ENCODE assay signal across 9 mouse cellular contexts in genomic region chr5:115161064-115161939, GRCm38 (mm10). TPM values are rescaled to one million over a fixed set of nuclear protein-coding genes. Genes with fewer than 3 reads are reported as not detected.
DNase-seq lines count a peak whose midpoint lies in the region; ATAC-seq lines count a peak whose summit lies in the region.
"Had no signal": no experiment of that assay in that cellular context is flagged by ENCODE, and none has a peak within 500 bp of the region (broad histone marks: within the 10 kb centered on the region; RNA-seq: fewer than 3 reads in every experiment).

No protein-coding gene starts in this region.

- peaks cover 46% of the 10 kb centered on the region for H3K4me1 ChIP-seq in hindbrain, embryonic 10.5 days (replicated peaks)
- H3K4me1 ChIP-seq in hindbrain, embryonic 11.5 days (replicated peaks; ENCODE audit: control insufficient read depth, insufficient read depth, low read length) = peaks cover 6% of the 10 kb centered on the region; the same call in 1 of the 2 replicates
- H3K4me1 ChIP-seq in midbrain, embryonic 14.5 days (ENCODE audit: control insufficient read depth, insufficient read depth, low read length) = peaks cover 11% of the 10 kb centered on the region

- H3K9me3 ChIP-seq in hindbrain, embryonic 10.5 days = no peaks in the 10 kb centered on the region
- H3K9me3 ChIP-seq in hindbrain, embryonic 11.5 days (ENCODE audit: control insufficient read depth, low read length) = no peaks in the 10 kb centered on the region
- no peaks in the 10 kb centered on the region for H3K9me3 ChIP-seq in midbrain, embryonic 14.5 days (ENCODE audit: control insufficient read depth, low read length)

- H3K4me2 ChIP-seq in hindbrain, embryonic 11.5 days (replicated peaks; ENCODE audit: low read depth, low read length) = no peak overlapping the region
- no peak overlapping the region for H3K4me2 ChIP-seq in midbrain, embryonic 14.5 days (ENCODE audit: low read length)

- 0 out of 2 replicates have a peak overlapping the region, but pooled peaks have one; percentile 3 for H3K4me3 ChIP-seq in hindbrain, embryonic 10.5 days
- H3K4me3 ChIP-seq in hindbrain, embryonic 11.5 days (ENCODE audit: low read depth, low read length) = no peak overlapping the region
- no peak overlapping the region for H3K4me3 ChIP-seq in midbrain, embryonic 14.5 days (replicated peaks; ENCODE audit: low read depth, low read length)

- H3K27ac ChIP-seq in hindbrain, embryonic 10.5 days = no peak overlapping the region
- no peak overlapping the region for H3K27ac ChIP-seq in hindbrain, embryonic 11.5 days (ENCODE audit: low read depth, low read length)
- no peak overlapping the region for H3K27ac ChIP-seq in midbrain, embryonic 14.5 days (replicated peaks; ENCODE audit: low read depth, low read length)

- WGBS in hindbrain, embryonic 10.5 days = 55% methylated on average over 13 of the region's 13 CpGs
- 52% methylated on average over 13 of the region's 13 CpGs for WGBS in hindbrain, embryonic 11.5 days
- 68% methylated on average over 13 of the region's 13 CpGs for WGBS in midbrain, embryonic 14.5 days

- no peak for DNase-seq in hindbrain, embryonic 10.5 days (ENCODE audit: low spot score)
- DNase-seq in hindbrain, embryonic 11.5 days (ENCODE audit: low spot score) = no peak
- DNase-seq in CD4-positive helper T cell, adult 2 months (ENCODE audit: low read depth, low spot score) = peak; percentile 51
- DNase-seq in adrenal gland, postnatal 10 days = peak; percentile 63
- peak; percentile 57 for DNase-seq in kidney, postnatal 10 days
- no peak for DNase-seq in ovary, postnatal 14 days (ENCODE audit: low spot score)
- DNase-seq in midbrain, embryonic 14.5 days = no peak
- DNase-seq: cerebellum, postnatal 25 days had no signal

- H3K27me3 ChIP-seq in hindbrain, embryonic 10.5 days (ENCODE audit: insufficient read depth, poor library complexity, severe bottlenecking) = no peaks in the 10 kb centered on the region
- no peaks in the 10 kb centered on the region for H3K27me3 ChIP-seq in hindbrain, embryonic 11.5 days (ENCODE audit: control insufficient read depth, insufficient read depth, low read length)
- H3K27me3 ChIP-seq in midbrain, embryonic 14.5 days (ENCODE audit: control insufficient read depth, insufficient read depth, low read length) = no peaks in the 10 kb centered on the region

- no peak for ATAC-seq in hindbrain, embryonic 11.5 days (ENCODE audit: low FRiP score)
- ATAC-seq in erythroblast, adult 5-6 weeks (replicated peaks; ENCODE audit: low FRiP score, poor library complexity, severe bottlenecking) = no peak
- no peak for ATAC-seq in midbrain, embryonic 14.5 days (ENCODE audit: low FRiP score, low TSS enrichment)

- H3K9ac ChIP-seq in hindbrain, embryonic 11.5 days (ENCODE audit: low read depth, low read length) = no peak overlapping the region
- no peak overlapping the region for H3K9ac ChIP-seq in midbrain, embryonic 14.5 days (replicated peaks; ENCODE audit: low read length)

- H3K36me3 ChIP-seq in hindbrain, embryonic 10.5 days = no peaks in the 10 kb centered on the region
- no peaks in the 10 kb centered on the region for H3K36me3 ChIP-seq in hindbrain, embryonic 11.5 days (ENCODE audit: control insufficient read depth, insufficient read depth, low read length)
- no peaks in the 10 kb centered on the region for H3K36me3 ChIP-seq in midbrain, embryonic 14.5 days (ENCODE audit: control insufficient read depth, insufficient read depth, low read length)

RNA-seq across cellular contexts. Expression of gene Mlec, which starts 3.3 kb away (rescaled TPM):
- polyA plus RNA-seq in hindbrain, embryonic 10.5 days (2016; fragmentation: Nextera tagmentation; extraction: Ambion mirVana) = 59.5 and 71.1 TPM in 2 replicates
- 41.2 and 44.1 TPM in 2 replicates for polyA plus RNA-seq in hindbrain, embryonic 11.5 days (2014; fragmentation: Nextera tagmentation; extraction: Ambion mirVana)
- 100 to 1,000 TPM; 160 to 163 TPM for total RNA-seq in adrenal gland, postnatal 10 days (2021)
- total RNA-seq in erythroblast, adult 5-6 weeks (2015; ENCODE audit: low replicate concordance) = 43.5 and 51.9 TPM in 2 replicates
- total RNA-seq in erythroblast, adult 5-6 weeks (2017; ENCODE audit: low replicate concordance) = 34.8 and 42.3 TPM in 2 replicates
- 14.6 and 18.6 TPM in 2 replicates for polyA plus RNA-seq in midbrain, embryonic 14.5 days (2014; fragmentation: Nextera tagmentation; extraction: Ambion mirVana)

RNA-seq across cellular contexts. Expression of gene Unc119b, which starts 26.5 kb away (rescaled TPM):
- polyA plus RNA-seq in hindbrain, embryonic 10.5 days (2016; fragmentation: Nextera tagmentation; extraction: Ambion mirVana) = 66.9 and 74.6 TPM in 2 replicates
- polyA plus RNA-seq in hindbrain, embryonic 11.5 days (2014; fragmentation: Nextera tagmentation; extraction: Ambion mirVana) = 46.8 and 57.2 TPM in 2 replicates
- total RNA-seq in adrenal gland, postnatal 10 days (2021) = 10 to 100 TPM; 31.8 to 34.1 TPM
- 0.63 and 2.3 TPM in 2 replicates for total RNA-seq in erythroblast, adult 5-6 weeks (2015; ENCODE audit: low replicate concordance)
- total RNA-seq in erythroblast, adult 5-6 weeks (2017; ENCODE audit: low replicate concordance) = 0.60 and 3.5 TPM in 2 replicates
- polyA plus RNA-seq in midbrain, embryonic 14.5 days (2014; fragmentation: Nextera tagmentation; extraction: Ambion mirVana) = 29.1 and 37.2 TPM in 2 replicates

RNA-seq across cellular contexts. Expression of gene Cabp1, which starts 32.9 kb away (rescaled TPM):
- polyA plus RNA-seq in hindbrain, embryonic 10.5 days (2016; fragmentation: Nextera tagmentation; extraction: Ambion mirVana) = 2.3 and 6.1 TPM in 2 replicates
- 5.0 and 7.6 TPM in 2 replicates for polyA plus RNA-seq in hindbrain, embryonic 11.5 days (2014; fragmentation: Nextera tagmentation; extraction: Ambion mirVana)
- total RNA-seq in adrenal gland, postnatal 10 days (2021) = 1 to 10 TPM; 4.1 to 4.4 TPM
- 0.19 TPM in 1 of 2 replicates, not detected in the other for total RNA-seq in erythroblast, adult 5-6 weeks (2015; ENCODE audit: low replicate concordance)
- total RNA-seq in erythroblast, adult 5-6 weeks (2017; ENCODE audit: low replicate concordance) = not detected in 2 replicates
- polyA plus RNA-seq in midbrain, embryonic 14.5 days (2014; fragmentation: Nextera tagmentation; extraction: Ambion mirVana) = 6.6 and 6.9 TPM in 2 replicates

RNA-seq across cellular contexts. Expression of gene Acads, which starts 42.2 kb away (rescaled TPM):
- 67.2 and 70.6 TPM in 2 replicates for polyA plus RNA-seq in hindbrain, embryonic 10.5 days (2016; fragmentation: Nextera tagmentation; extraction: Ambion mirVana)
- polyA plus RNA-seq in hindbrain, embryonic 11.5 days (2014; fragmentation: Nextera tagmentation; extraction: Ambion mirVana) = 22.9 and 30.8 TPM in 2 replicates
- total RNA-seq in adrenal gland, postnatal 10 days (2021) = 100 to 1,000 TPM; 356 to 367 TPM
- 2.3 and 8.8 TPM in 2 replicates for total RNA-seq in erythroblast, adult 5-6 weeks (2015; ENCODE audit: low replicate concordance)
- 2.3 and 5.7 TPM in 2 replicates for total RNA-seq in erythroblast, adult 5-6 weeks (2017; ENCODE audit: low replicate concordance)
- 13.8 and 14.6 TPM in 2 replicates for polyA plus RNA-seq in midbrain, embryonic 14.5 days (2014; fragmentation: Nextera tagmentation; extraction: Ambion mirVana)

Comparison
In these comparisons a context has a peak if more than half of its experiments do, and no peak if none do; other contexts are left out.
1. DNase-seq: peak in CD4-positive helper T cell, adult 2 months (single experiment), adrenal gland, postnatal 10 days (single experiment) and kidney, postnatal 10 days (single experiment); none in hindbrain, embryonic 10.5 days (single experiment), hindbrain, embryonic 11.5 days (single experiment), ovary, postnatal 14 days (single experiment) and midbrain, embryonic 14.5 days (single experiment).